In the genomic region with DNA sequence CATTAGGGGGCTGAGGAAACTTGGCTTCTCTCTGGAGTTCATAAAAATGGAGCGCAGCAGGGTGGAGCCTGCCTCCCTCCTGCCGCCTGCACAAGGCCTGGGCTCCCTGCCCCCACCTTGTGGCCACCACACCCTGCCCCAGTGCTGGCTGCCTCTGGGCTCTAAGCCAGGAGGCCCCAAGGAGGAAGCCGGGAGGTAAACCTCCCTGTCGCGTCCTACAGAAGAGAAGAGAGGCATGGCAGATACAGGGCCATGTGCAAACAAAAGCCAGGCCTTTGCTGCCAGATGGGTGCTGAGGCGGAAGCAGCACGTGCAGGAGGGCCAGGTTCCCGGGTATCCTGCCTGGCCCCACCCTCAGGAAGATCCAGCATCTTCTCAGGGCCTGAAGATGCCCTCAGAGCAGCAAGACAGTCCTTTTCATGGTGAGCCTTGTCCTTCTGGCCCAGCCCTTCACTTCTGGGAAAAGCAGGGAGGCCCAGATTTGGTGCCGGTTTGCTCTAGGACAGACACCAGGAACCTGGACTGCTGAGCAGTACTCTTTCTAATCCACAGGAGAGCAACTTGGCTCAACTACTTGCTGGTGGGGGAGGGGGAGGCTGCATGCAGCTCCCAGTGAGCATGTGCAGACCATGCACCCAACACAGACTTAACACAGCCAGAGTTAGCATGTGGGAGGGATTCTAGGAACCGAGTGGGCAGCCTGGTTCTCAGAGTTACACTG, we compare ENCODE assay signal across 8 mouse cellular contexts. TPM values are rescaled to one million over a fixed set of nuclear protein-coding genes. Genes with fewer than 3 reads are reported as not detected.
DNase-seq lines count a peak whose midpoint lies in the region; ATAC-seq lines count a peak whose summit lies in the region.

Gene G430095P16Rik (plus strand): TSS at position 158 of the 721 bp plus-strand sequence.

- H3K36me3 ChIP-seq in embryonic facial prominence, embryonic 15.5 days = peaks cover 63% of the 10 kb centered on the region
- H3K36me3 ChIP-seq in heart, embryonic 15.5 days = 0 out of 2 replicates have a peak, but pooled peaks cover 5% of the 10 kb centered on the region
- peaks cover 54% of the 10 kb centered on the region for H3K36me3 ChIP-seq in lung, embryonic 15.5 days

- H3K27me3 ChIP-seq in embryonic facial prominence, embryonic 15.5 days = no peaks in the 10 kb centered on the region
- H3K27me3 ChIP-seq in heart, embryonic 15.5 days = peaks cover 5% of the 10 kb centered on the region
- no peaks in the 10 kb centered on the region for H3K27me3 ChIP-seq in lung, embryonic 15.5 days

- H3K4me3 ChIP-seq in embryonic facial prominence, embryonic 15.5 days (replicated peaks) = peak within 1 kb of the TSS; percentile 7; the same call in 1 of the 2 replicates
- peak within 1 kb of the TSS; percentile 16 for H3K4me3 ChIP-seq in heart, embryonic 15.5 days
- H3K4me3 ChIP-seq in lung, embryonic 15.5 days = peak within 1 kb of the TSS; percentile 8; the same call in 1 of the 2 replicates

- no peaks in the 10 kb centered on the region for H3K9me3 ChIP-seq in embryonic facial prominence, embryonic 15.5 days (replicated peaks)
- H3K9me3 ChIP-seq in heart, embryonic 15.5 days (replicated peaks) = no peaks in the 10 kb centered on the region
- no peaks in the 10 kb centered on the region for H3K9me3 ChIP-seq in lung, embryonic 15.5 days

- H3K27ac ChIP-seq in embryonic facial prominence, embryonic 15.5 days (replicated peaks) = peak within 1 kb of the TSS; percentile 98
- peak within 1 kb of the TSS; percentile 90 for H3K27ac ChIP-seq in heart, embryonic 15.5 days
- peak within 1 kb of the TSS; percentile 98 for H3K27ac ChIP-seq in lung, embryonic 15.5 days

- peak within 1 kb of the TSS; percentile 43 for H3K4me2 ChIP-seq in embryonic facial prominence, embryonic 15.5 days (replicated peaks)
- peak within 1 kb of the TSS; percentile 44 for H3K4me2 ChIP-seq in heart, embryonic 15.5 days
- peak within 1 kb of the TSS; percentile 38 for H3K4me2 ChIP-seq in lung, embryonic 15.5 days

- H3K4me1 ChIP-seq in embryonic facial prominence, embryonic 15.5 days = peaks cover 83% of the 10 kb centered on the region
- peaks cover 66% of the 10 kb centered on the region for H3K4me1 ChIP-seq in heart, embryonic 15.5 days (replicated peaks)
- peaks cover 83% of the 10 kb centered on the region for H3K4me1 ChIP-seq in lung, embryonic 15.5 days

- WGBS in embryonic facial prominence, embryonic 15.5 days = 5% methylated on average over 10 of the region's 10 CpGs
- WGBS in heart, embryonic 15.5 days = 4% methylated on average over 10 of the region's 10 CpGs
- WGBS in lung, embryonic 15.5 days = 2% methylated on average over 10 of the region's 10 CpGs

- H3K9ac ChIP-seq in embryonic facial prominence, embryonic 15.5 days = peak within 1 kb of the TSS; percentile 23; the same call in 1 of the 2 replicates
- H3K9ac ChIP-seq in heart, embryonic 15.5 days = peak within 1 kb of the TSS; percentile 32
- peak within 1 kb of the TSS; percentile 23 for H3K9ac ChIP-seq in lung, embryonic 15.5 days

- DNase-seq in CD4-positive helper T cell, adult 2 months (ENCODE audit: low read depth, low spot score) = peak; percentile 87
- peak; percentile 96 for DNase-seq in NIH3T3 (ENCODE audit: low read depth)
- DNase-seq in kidney, postnatal 10 days = peak; percentile 85
- peak; percentile 78 for DNase-seq in ovary, postnatal 36 days (ENCODE audit: low spot score)
- DNase-seq in yolk sac, embryonic 10.5 days (ENCODE audit: low spot score) = peak; percentile 44

- peak; percentile 91 for ATAC-seq in embryonic facial prominence, embryonic 15.5 days (ENCODE audit: insufficient number of reproducible peaks, low FRiP score, low TSS enrichment, low read depth)
- peak; percentile 88 for ATAC-seq in heart, embryonic 15.5 days (replicated peaks; ENCODE audit: insufficient number of reproducible peaks, insufficient read depth, low FRiP score, low read depth)
- peak; percentile 88 for ATAC-seq in lung, embryonic 15.5 days (ENCODE audit: borderline replicate concordance, extremely low read depth, low FRiP score, low TSS enrichment)

RNA-seq across cellular contexts. Expression of gene G430095P16Rik, which starts in this region (rescaled TPM):
- polyA plus RNA-seq in embryonic facial prominence, embryonic 15.5 days (2015; fragmentation: Nextera tagmentation; extraction: Ambion mirVana) = 4.2 and 4.9 TPM in 2 replicates
- 4.5 TPM in 2 replicates for polyA plus RNA-seq in heart, embryonic 15.5 days (2015; fragmentation: Nextera tagmentation; extraction: Ambion mirVana)
- 3.4 and 4.4 TPM in 2 replicates for polyA plus RNA-seq in lung, embryonic 15.5 days (2015; fragmentation: Nextera tagmentation; extraction: Ambion mirVana)

Comparison
In these comparisons a context has a peak if more than half of its experiments do, and no peak if none do; other contexts are left out.
1. Peak in every context shown above with its lines: DNase-seq, ATAC-seq, H3K4me3 ChIP-seq and H3K27ac ChIP-seq.
2. DNase-seq: peak in every context shown above with its lines; median percentile 96 in NIH3T3; 87 in CD4-positive helper T cell, adult 2 months; 85 in kidney, postnatal 10 days; 78 in ovary, postnatal 36 days; 44 in yolk sac, embryonic 10.5 days.